ENCODE assay signal across 16 mouse cellular contexts in genomic region chr13:45553674-45554073, GRCm38 (mm10). TPM values are rescaled to one million over a fixed set of nuclear protein-coding genes. Genes with fewer than 3 reads are reported as not detected.
DNase-seq lines count a peak whose midpoint lies in the region; ATAC-seq and TF ChIP-seq lines count a peak whose summit lies in the region.
"Had no signal": no experiment of that assay in that cellular context is flagged by ENCODE, and none has a peak within 500 bp of the region (broad histone marks: within the 10 kb centered on the region; RNA-seq: fewer than 3 reads in every experiment).

No protein-coding gene starts in this region.

- H3K4me2 ChIP-seq in kidney, embryonic 14.5 days (replicated peaks; ENCODE audit: low read depth, low read length), result no peak overlapping the region
- no peak overlapping the region for H3K4me2 ChIP-seq in forebrain, embryonic 16.5 days (ENCODE audit: low read length)
- H3K4me2 ChIP-seq: forebrain, embryonic 12.5 days; midbrain, embryonic 15.5 days had no signal

- WGBS in heart, embryonic 10.5 days, result 53% methylated on average over 7 of the region's 7 CpGs
- WGBS in kidney, embryonic 14.5 days, result 61% methylated on average over 7 of the region's 7 CpGs
- WGBS in forebrain, embryonic 16.5 days, result 43% methylated on average over 7 of the region's 7 CpGs

- TF ChIP-seq POLR2A in brain, embryonic 14.5 days (IDR thresholded peaks at IDR 0.05; ENCODE audit: borderline replicate concordance, extremely low read depth, insufficient read depth, insufficient read length, poor library complexity, severe bottlenecking), result no peak

- no peak for DNase-seq in heart, embryonic 10.5 days (ENCODE audit: low spot score)
- no peak for DNase-seq in heart, adult 11 months
- peak; percentile 58 for DNase-seq in kidney, adult 11 months
- DNase-seq in brain, embryonic 14.5 days (ENCODE audit: low read depth), result peak; percentile 53
- peak; percentile 70 for DNase-seq in kidney, postnatal 14 days
- no peak for DNase-seq in spleen, adult 12 weeks (ENCODE audit: low spot score)
- DNase-seq: cerebellum, postnatal 36 days; gastrocnemius, postnatal 36 days; lung, postnatal 4 days; retina, postnatal 1 day; spleen, adult 18-20 months had no signal

- H3K9ac ChIP-seq in kidney, embryonic 14.5 days (ENCODE audit: low read depth, low read length), result no peak overlapping the region
- H3K9ac ChIP-seq in forebrain, embryonic 16.5 days (replicated peaks; ENCODE audit: low read depth, low read length), result no peak overlapping the region
- H3K9ac ChIP-seq: forebrain, embryonic 12.5 days; midbrain, embryonic 15.5 days had no signal

- TF ChIP-seq CTCF in brain, embryonic 14.5 days (IDR thresholded peaks at IDR 0.05; ENCODE audit: borderline replicate concordance, extremely low read depth, insufficient read depth, insufficient read length), result no peak

- H3K27ac ChIP-seq in heart, embryonic 10.5 days, result peak overlapping the region; percentile 67; the same call in 1 of the 2 replicates
- H3K27ac ChIP-seq in kidney, embryonic 14.5 days (ENCODE audit: low read depth, low read length), result no peak overlapping the region
- H3K27ac ChIP-seq in forebrain, embryonic 16.5 days (ENCODE audit: low read length), result no peak overlapping the region
- H3K27ac ChIP-seq: forebrain, embryonic 12.5 days; midbrain, embryonic 15.5 days had no signal

- H3K36me3 ChIP-seq in heart, embryonic 10.5 days, result peaks cover 2% of the 10 kb centered on the region; the same call in 1 of the 2 replicates
- H3K36me3 ChIP-seq in kidney, embryonic 14.5 days (ENCODE audit: control insufficient read depth, insufficient read depth, low read length), result 0 out of 2 replicates have a peak, but pooled peaks cover 6% of the 10 kb centered on the region
- H3K36me3 ChIP-seq in forebrain, embryonic 16.5 days (ENCODE audit: control insufficient read depth, insufficient read depth), result no peaks in the 10 kb centered on the region
- H3K36me3 ChIP-seq: forebrain, embryonic 12.5 days had no signal

- ATAC-seq in kidney, embryonic 14.5 days (ENCODE audit: low FRiP score, low TSS enrichment), result no peak
- ATAC-seq in forebrain, embryonic 16.5 days, result no peak
- ATAC-seq: midbrain, embryonic 15.5 days had no signal

- no peak overlapping the region for H3K4me3 ChIP-seq in heart, embryonic 10.5 days
- no peak overlapping the region for H3K4me3 ChIP-seq in kidney, embryonic 14.5 days (ENCODE audit: low read length)
- no peak overlapping the region for H3K4me3 ChIP-seq in forebrain, embryonic 16.5 days (replicated peaks; ENCODE audit: low read length)
- H3K4me3 ChIP-seq: forebrain, embryonic 12.5 days; midbrain, embryonic 15.5 days had no signal

- H3K27me3 ChIP-seq in heart, embryonic 10.5 days (ENCODE audit: insufficient read depth, poor library complexity, severe bottlenecking), result no peaks in the 10 kb centered on the region
- no peaks in the 10 kb centered on the region for H3K27me3 ChIP-seq in kidney, embryonic 14.5 days (ENCODE audit: control insufficient read depth, insufficient read depth, low read length)
- H3K27me3 ChIP-seq in forebrain, embryonic 16.5 days (replicated peaks; ENCODE audit: control insufficient read depth, insufficient read depth, low read length), result no peaks in the 10 kb centered on the region
- H3K27me3 ChIP-seq: forebrain, embryonic 12.5 days; midbrain, embryonic 15.5 days had no signal

- H3K4me1 ChIP-seq in heart, embryonic 10.5 days, result peaks cover 24% of the 10 kb centered on the region
- no peaks in the 10 kb centered on the region for H3K4me1 ChIP-seq in kidney, embryonic 14.5 days (ENCODE audit: control insufficient read depth, insufficient read depth, low read length)
- no peaks in the 10 kb centered on the region; the same call in 1 of the 2 replicates for H3K4me1 ChIP-seq in forebrain, embryonic 16.5 days (replicated peaks; ENCODE audit: control insufficient read depth, insufficient read depth, low read length)

- H3K9me3 ChIP-seq in heart, embryonic 10.5 days, result no peaks in the 10 kb centered on the region
- H3K9me3 ChIP-seq in kidney, embryonic 14.5 days (ENCODE audit: control insufficient read depth, low read length), result no peaks in the 10 kb centered on the region
- H3K9me3 ChIP-seq in forebrain, embryonic 16.5 days (ENCODE audit: control insufficient read depth, low read length), result no peaks in the 10 kb centered on the region
- H3K9me3 ChIP-seq: forebrain, embryonic 12.5 days; G1E; midbrain, embryonic 15.5 days had no signal

RNA-seq across cellular contexts. Expression of gene Gmpr, which starts 46.4 kb away (rescaled TPM):
- polyA plus RNA-seq in heart, embryonic 10.5 days (2016; fragmentation: Nextera tagmentation; extraction: Ambion mirVana), result 133 and 207 TPM in 2 replicates
- 38.7 and 48.9 TPM in 2 replicates for polyA plus RNA-seq in kidney, embryonic 14.5 days (2014; fragmentation: Nextera tagmentation; extraction: Ambion mirVana)
- 16.8 and 19.9 TPM in 2 replicates for polyA plus RNA-seq in brain, embryonic 14.5 days (2012; rRNA removed)
- polyA plus RNA-seq in forebrain, embryonic 16.5 days (2015; fragmentation: Nextera tagmentation; extraction: Ambion mirVana), result 20.3 and 25.9 TPM in 2 replicates

Comparison
In these comparisons a context has a peak if more than half of its experiments do, and no peak if none do; other contexts are left out.
1. DNase-seq: peak in kidney, adult 11 months (single experiment), brain, embryonic 14.5 days (single experiment) and kidney, postnatal 14 days (single experiment); none in heart, embryonic 10.5 days (single experiment), heart, adult 11 months (single experiment) and spleen, adult 12 weeks (single experiment).